Mouse (Mus musculus): Measurements from ENCODE around the gene Ttc25.

- TF ChIP-seq CTCF (IDR thresholded peaks at IDR 0.05; ENCODE audit: low read depth) (no peak), EP300 (optimal IDR thresholded peaks at IDR 0.05) (no peak)
These were observed 24.6 kb upstream of the Ttc25 start for GRCm38 (mm10) chr11:100520838-100521237.

Measured in stomach, postnatal 0 days (tissue).